Mouse (Mus musculus) forebrain, embryonic 11.5 days (tissue): ENCODE data around the gene Slc35a1. TPM values are rescaled to one million over a fixed set of nuclear protein-coding genes. Genes with fewer than 3 reads are reported as not detected.

ENCODE experiments used
- ATAC-seq: fragments of 200-750 bp; cut with Nextera tagmentation; replicated peaks from 2 replicates; pipeline ENCODE4 v1.8.0; 2017; ENCODE audit warnings: moderate TSS enrichment; ENCODE audit not compliant: low FRiP score
- DNase-seq: peaks from one replicate; pipeline ENCODE4 v3.0.0-alpha.2; 2017; ENCODE audit warnings: low spot score
- H3K27ac ChIP-seq: fragments of 300-500 bp; sonication (generic); 2 replicates; pipeline ENCODE4 v1.5.1; 2014; ENCODE audit warnings: low read depth, low read length
- H3K27me3 ChIP-seq: fragments of 300-500 bp; sonication (generic); 2 replicates; pipeline ENCODE4 v1.6.1; 2014; ENCODE audit warnings: mild to moderate bottlenecking, low read length, mixed read lengths; ENCODE audit not compliant: control insufficient read depth, insufficient read depth
- H3K36me3 ChIP-seq: fragments of 300-500 bp; sonication (generic); 2 replicates; pipeline ENCODE4 v1.6.1; 2014; ENCODE audit warnings: mild to moderate bottlenecking, low read length, moderate library complexity, mixed read lengths; ENCODE audit not compliant: control insufficient read depth, insufficient read depth
- H3K4me1 ChIP-seq: fragments of 300-500 bp; sonication (generic); replicated peaks from 2 replicates; pipeline ENCODE4 v1.6.1; 2014; ENCODE audit warnings: low read length, mixed read lengths; ENCODE audit not compliant: control insufficient read depth, insufficient read depth
- H3K4me2 ChIP-seq: fragments of 300-500 bp; sonication (generic); 2 replicates; pipeline ENCODE4 v1.6.1; 2014; ENCODE audit warnings: low read depth, mild to moderate bottlenecking, low read length, moderate library complexity, mixed read lengths; ENCODE audit not compliant: severe bottlenecking
- H3K4me3 ChIP-seq: fragments of 300-500 bp; sonication (generic); 2 replicates; pipeline ENCODE4 v1.5.1; 2014; ENCODE audit warnings: low read depth, low read length
- H3K9ac ChIP-seq: fragments of 300-500 bp; sonication (generic); 2 replicates; pipeline ENCODE4 v1.6.1; 2014; ENCODE audit warnings: low read length
- H3K9me3 ChIP-seq: fragments of 300-500 bp; sonication (generic); 2 replicates; pipeline ENCODE4 v1.6.1; 2016; ENCODE audit warnings: low read length, mixed read lengths; ENCODE audit not compliant: control insufficient read depth
- WGBS: fragments of 180-500 bp; shearing (Covaris S2); extraction: QIAGEN DNeasy Blood & Tissue Kit; methylation state at CpG from one replicate; pipeline ENCODE4 v1.1.7; 2014; 5-methylcytosine and 5-hydroxymethylcytosine counted together
- polyA plus RNA-seq: library from polyadenylated mRNA; unstranded; fragments of >200 nt; fragmentation: Nextera tagmentation; extraction: Ambion mirVana; gene quantifications from 2 replicates; pipeline ENCODE4 v1.2.1, GENCODE M21; 2014

The Slc35a1 gene
- polyA plus RNA-seq, 1 experiment from 2014 or later = 62.9 TPM

DNA sequence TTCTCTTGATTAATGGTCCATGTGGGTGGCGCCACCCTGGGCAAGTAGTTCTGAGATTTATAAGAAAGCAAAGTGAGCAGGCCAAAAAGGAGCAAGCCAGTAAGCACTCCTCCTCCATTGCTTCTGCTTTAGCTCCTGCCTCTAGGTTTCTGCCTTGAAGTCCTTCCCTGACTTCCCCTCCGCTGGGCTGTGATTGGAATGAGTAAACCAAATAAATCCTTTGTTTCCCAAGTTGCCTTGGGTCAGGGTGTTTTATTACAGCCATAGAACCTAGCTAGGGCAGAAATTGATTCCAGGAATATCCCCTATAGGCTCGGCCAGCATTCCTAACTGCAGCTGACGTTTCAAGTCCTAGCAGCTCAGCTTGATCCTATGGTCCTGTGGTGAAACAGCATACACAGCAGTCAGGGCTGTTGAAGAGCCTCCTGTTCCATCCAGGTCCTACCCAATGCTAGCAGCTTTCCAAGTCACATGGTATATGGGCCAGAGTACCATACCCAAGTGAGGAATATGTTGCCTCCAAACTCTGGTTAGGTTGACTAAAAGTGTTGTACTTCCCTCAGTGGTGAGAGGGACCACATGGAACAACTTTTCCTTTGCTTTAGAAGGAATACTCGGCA, 47.4 kb downstream of the Slc35a1 start:
- no peak overlapping the region for H3K4me3 ChIP-seq
- H3K4me1 ChIP-seq = no peaks in the 10 kb centered on the region
- no peak overlapping the region for H3K4me2 ChIP-seq
- no peak for ATAC-seq
- no peaks in the 10 kb centered on the region for H3K9me3 ChIP-seq
- H3K27me3 ChIP-seq = no peaks in the 10 kb centered on the region
- H3K27ac ChIP-seq = no peak overlapping the region
- no peaks in the 10 kb centered on the region; the same call in 1 of the 2 replicates for H3K36me3 ChIP-seq
- no peak overlapping the region for H3K9ac ChIP-seq
- no peak for DNase-seq
- WGBS = 84% methylated on average over 5 of the region's 5 CpGs

DNA sequence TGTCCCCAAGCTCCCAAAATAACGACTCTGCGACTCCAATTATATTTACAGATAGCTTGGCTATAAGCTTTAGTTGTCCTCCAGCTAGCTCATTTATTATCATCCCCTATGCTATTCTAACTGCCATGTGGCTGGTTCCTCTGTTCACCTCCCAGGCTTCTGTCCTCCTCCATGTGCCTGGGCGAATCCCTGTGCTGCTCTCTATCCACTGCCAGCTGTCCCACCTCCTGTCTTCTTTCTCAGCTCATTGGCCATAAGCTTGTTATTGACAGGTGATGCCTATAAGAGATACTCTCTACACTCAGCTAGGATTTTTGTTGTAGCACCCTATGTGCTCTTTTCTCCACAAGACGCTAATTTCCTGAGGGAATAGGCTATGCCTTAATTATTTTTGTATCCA, 49.4 kb downstream of the Slc35a1 start:
- Histone ChIP-seq H3K9ac (no peak overlapping the region), H3K27me3 (no peaks in the 10 kb centered on the region), H3K4me2 (no peak overlapping the region), H3K27ac (no peak overlapping the region), H3K9me3 (no peaks in the 10 kb centered on the region), H3K4me3 (no peak overlapping the region), H3K36me3 (no peaks in the 10 kb centered on the region; the same call in 1 of the 2 replicates), H3K4me1 (no peaks in the 10 kb centered on the region)
- DNase-seq (no peak), ATAC-seq (no peak)
- 86% methylated on average over 4 of the region's 4 CpGs for WGBS

DNA sequence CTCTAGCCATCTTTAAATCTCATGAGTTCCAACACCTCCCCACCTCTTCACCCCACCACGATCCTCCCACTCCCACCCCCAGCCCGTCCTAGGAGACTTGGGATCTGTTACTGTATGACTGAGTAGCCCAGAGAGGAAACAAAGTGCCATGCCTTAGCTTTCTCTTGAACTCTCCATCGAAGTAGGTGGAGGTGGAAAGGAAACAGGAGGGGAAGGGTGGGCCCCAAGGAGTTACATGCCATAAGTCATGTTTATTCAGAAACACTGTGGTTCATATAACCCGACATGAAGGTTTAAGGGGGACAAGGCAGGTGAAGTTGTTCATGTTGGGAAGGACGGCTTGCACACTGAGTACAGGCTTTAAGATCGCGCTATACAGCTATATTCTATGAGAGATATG, 49.9 kb downstream of the Slc35a1 start:
- Histone ChIP-seq H3K4me2 (no peak overlapping the region), H3K36me3 (no peaks in the 10 kb centered on the region; the same call in 1 of the 2 replicates), H3K27ac (no peak overlapping the region), H3K27me3 (no peaks in the 10 kb centered on the region), H3K4me1 (no peaks in the 10 kb centered on the region), H3K9ac (no peak overlapping the region), H3K9me3 (no peaks in the 10 kb centered on the region), H3K4me3 (no peak overlapping the region)
- DNase-seq = no peak
- WGBS = 91% methylated on average over 7 of the region's 7 CpGs
- ATAC-seq = no peak

GRCm38 (mm10) chr4:34636036-34636435, 51.2 kb downstream of the Slc35a1 start:
- Histone ChIP-seq H3K9ac (no peak overlapping the region), H3K27me3 (no peaks in the 10 kb centered on the region), H3K36me3 (no peaks in the 10 kb centered on the region; the same call in 1 of the 2 replicates), H3K4me3 (no peak overlapping the region), H3K4me2 (no peak overlapping the region), H3K27ac (no peak overlapping the region), H3K4me1 (no peaks in the 10 kb centered on the region), H3K9me3 (no peaks in the 10 kb centered on the region)
- ATAC-seq (no peak), DNase-seq (no peak)
- WGBS = 86% methylated on average over 5 of the region's 5 CpGs

DNA sequence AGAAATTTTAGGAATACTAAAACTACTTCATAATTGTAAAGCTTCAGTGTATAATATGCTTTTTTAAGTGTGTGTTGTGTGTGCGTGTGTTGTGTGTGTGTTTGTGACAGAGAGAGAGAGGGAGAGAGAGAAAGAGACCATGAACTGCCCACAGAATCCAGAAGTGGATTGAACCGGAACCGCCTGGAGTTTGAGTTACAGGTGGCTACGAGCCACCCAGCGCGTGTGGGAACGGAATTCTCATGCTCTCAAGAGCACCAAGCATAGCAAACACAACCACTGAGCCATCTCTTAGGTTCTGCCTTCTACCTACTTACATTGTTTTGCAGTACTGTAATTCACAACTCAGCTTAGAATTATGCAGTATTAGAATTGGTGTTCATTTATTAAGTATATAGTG, 53.1 kb downstream of the Slc35a1 start:
- H3K27ac ChIP-seq = no peak overlapping the region
- no peaks in the 10 kb centered on the region for H3K27me3 ChIP-seq
- no peaks in the 10 kb centered on the region; the same call in 1 of the 2 replicates for H3K36me3 ChIP-seq
- DNase-seq (no peak), ATAC-seq (no peak)
- H3K4me1 ChIP-seq = no peaks in the 10 kb centered on the region
- no peak overlapping the region for H3K4me3 ChIP-seq
- H3K9ac ChIP-seq = no peak overlapping the region
- H3K4me2 ChIP-seq = no peak overlapping the region
- 97% methylated on average over 7 of the region's 7 CpGs for WGBS
- no peaks in the 10 kb centered on the region for H3K9me3 ChIP-seq

- no peak for DNase-seq
- Histone ChIP-seq H3K4me2 (no peak overlapping the region), H3K27ac (no peak overlapping the region), H3K9ac (no peak overlapping the region), H3K9me3 (no peaks in the 10 kb centered on the region), H3K27me3 (no peaks in the 10 kb centered on the region), H3K36me3 (no peaks in the 10 kb centered on the region; the same call in 1 of the 2 replicates), H3K4me1 (no peaks in the 10 kb centered on the region), H3K4me3 (no peak overlapping the region)
- no peak for ATAC-seq
- 91% methylated on average over 1 of the region's 1 CpGs for WGBS
Observed at GRCm38 (mm10) chr4:34629956-34630355, 57.3 kb downstream of the Slc35a1 start.

- Histone ChIP-seq H3K9me3 (no peaks in the 10 kb centered on the region), H3K27ac (no peak overlapping the region), H3K4me2 (no peak overlapping the region), H3K4me1 (no peaks in the 10 kb centered on the region), H3K36me3 (no peaks in the 10 kb centered on the region; the same call in 1 of the 2 replicates), H3K27me3 (no peaks in the 10 kb centered on the region), H3K4me3 (no peak overlapping the region), H3K9ac (no peak overlapping the region)
- ATAC-seq = no peak
- 93% methylated on average over 6 of the region's 6 CpGs for WGBS
- DNase-seq = no peak
Observed at GRCm38 (mm10) chr4:34626401-34626800, 60.8 kb downstream of the Slc35a1 start.

GRCm38 (mm10) chr4:34625556-34625955, 61.7 kb downstream of the Slc35a1 start:
- no peak overlapping the region for H3K9ac ChIP-seq
- H3K36me3 ChIP-seq = no peaks in the 10 kb centered on the region
- WGBS = 89% methylated on average over 4 of the region's 4 CpGs
- ATAC-seq (no peak), DNase-seq (no peak)
- no peak overlapping the region for H3K4me2 ChIP-seq
- H3K27me3 ChIP-seq = no peaks in the 10 kb centered on the region
- no peaks in the 10 kb centered on the region for H3K9me3 ChIP-seq
- no peak overlapping the region for H3K4me3 ChIP-seq
- H3K27ac ChIP-seq = no peak overlapping the region
- no peaks in the 10 kb centered on the region for H3K4me1 ChIP-seq

- peak overlapping the region; percentile 77; the same call in 1 of the 2 replicates for H3K4me3 ChIP-seq
- H3K9ac ChIP-seq = peak overlapping the region; percentile 88
- DNase-seq = no peak
- H3K27me3 ChIP-seq = no peaks in the 10 kb centered on the region
- no peak overlapping the region for H3K27ac ChIP-seq
- peaks cover 13% of the 10 kb centered on the region for H3K4me1 ChIP-seq
- 46% methylated on average over 8 of the region's 8 CpGs for WGBS
- H3K4me2 ChIP-seq = peak overlapping the region; percentile 90; the same call in 1 of the 2 replicates
- H3K9me3 ChIP-seq = no peaks in the 10 kb centered on the region
- ATAC-seq = no peak
- no peaks in the 10 kb centered on the region for H3K36me3 ChIP-seq
Observed at GRCm38 (mm10) chr4:34616146-34616545, 71.1 kb downstream of the Slc35a1 start.
